In genomic region chr2:127511426-127511825, GRCm38 (mm10) we compare ENCODE assay signal across 19 mouse cellular contexts. TPM values are rescaled to one million over a fixed set of nuclear protein-coding genes. Genes with fewer than 3 reads are reported as not detected.
A peak's percentile ranks its signal among the peaks of the same experiment; 100 is the strongest.
DNase-seq lines count a peak whose midpoint lies in the region; ATAC-seq lines count a peak whose summit lies in the region.
"Had no signal": no experiment of that assay in that cellular context is flagged by ENCODE, and none has a peak within 500 bp of the region (broad histone marks: within the 10 kb centered on the region; RNA-seq: fewer than 3 reads in every experiment).

No protein-coding gene starts in this region.

- no peaks in the 10 kb centered on the region for H3K9me3 ChIP-seq in kidney, embryonic 16.5 days (ENCODE audit: low read length)
- H3K9me3 ChIP-seq in forebrain, embryonic 13.5 days (replicated peaks) = no peaks in the 10 kb centered on the region
- H3K9me3 ChIP-seq in midbrain, embryonic 14.5 days (ENCODE audit: control insufficient read depth, low read length) = no peaks in the 10 kb centered on the region
- H3K9me3 ChIP-seq: embryonic facial prominence, embryonic 15.5 days; heart, embryonic 13.5 days; limb, embryonic 13.5 days; liver, embryonic 15.5 days had no signal

- H3K27ac ChIP-seq in kidney, embryonic 16.5 days (ENCODE audit: low read length) = no peak overlapping the region
- H3K27ac ChIP-seq in forebrain, embryonic 13.5 days = no peak overlapping the region
- H3K27ac ChIP-seq in midbrain, embryonic 14.5 days (replicated peaks; ENCODE audit: low read depth, low read length) = peak overlapping the region; percentile 55
- H3K27ac ChIP-seq: embryonic facial prominence, embryonic 15.5 days; heart, embryonic 13.5 days; left cerebral cortex, adult 2 months; limb, embryonic 13.5 days; liver, embryonic 15.5 days had no signal

- no peak overlapping the region for H3K4me2 ChIP-seq in kidney, embryonic 16.5 days (replicated peaks; ENCODE audit: low read depth, low read length)
- H3K4me2 ChIP-seq in forebrain, embryonic 13.5 days = no peak overlapping the region
- no peak overlapping the region for H3K4me2 ChIP-seq in midbrain, embryonic 14.5 days (ENCODE audit: low read length)
- H3K4me2 ChIP-seq: embryonic facial prominence, embryonic 15.5 days; heart, embryonic 13.5 days; limb, embryonic 13.5 days; liver, embryonic 15.5 days had no signal

- WGBS in kidney, embryonic 16.5 days = 13% methylated on average over 4 of the region's 4 CpGs
- 56% methylated on average over 4 of the region's 4 CpGs for WGBS in forebrain, embryonic 13.5 days
- WGBS in midbrain, embryonic 14.5 days = 38% methylated on average over 4 of the region's 4 CpGs

- no peaks in the 10 kb centered on the region for H3K27me3 ChIP-seq in kidney, embryonic 16.5 days (ENCODE audit: insufficient read depth, low read length)
- H3K27me3 ChIP-seq in forebrain, embryonic 13.5 days = no peaks in the 10 kb centered on the region
- no peaks in the 10 kb centered on the region for H3K27me3 ChIP-seq in midbrain, embryonic 14.5 days (ENCODE audit: control insufficient read depth, insufficient read depth, low read length)
- H3K27me3 ChIP-seq: embryonic facial prominence, embryonic 15.5 days had no signal

- peak; percentile 61 to 72 for DNase-seq in cerebellum, postnatal 10 days
- DNase-seq in kidney, adult 9 months = no peak
- peak; percentile 48 for DNase-seq in midbrain, embryonic 14.5 days
- no peak for DNase-seq in adrenal gland, postnatal 25 days
- DNase-seq in gastrocnemius, postnatal 10 days = no peak
- DNase-seq: heart, postnatal 4 days; lung, postnatal 14 days had no signal

- no peak overlapping the region for H3K4me3 ChIP-seq in kidney, embryonic 16.5 days (ENCODE audit: low read length)
- H3K4me3 ChIP-seq in forebrain, embryonic 13.5 days = no peak overlapping the region
- H3K4me3 ChIP-seq in midbrain, embryonic 14.5 days (replicated peaks; ENCODE audit: low read depth, low read length) = no peak overlapping the region
- H3K4me3 ChIP-seq: embryonic facial prominence, embryonic 15.5 days; heart, embryonic 13.5 days; left cerebral cortex, adult 2 months; limb, embryonic 13.5 days; liver, embryonic 15.5 days had no signal

- no peak for ATAC-seq in cerebellum, adult (ENCODE audit: insufficient number of reproducible peaks, low FRiP score, low TSS enrichment)
- ATAC-seq in kidney, embryonic 16.5 days (ENCODE audit: low FRiP score, low TSS enrichment) = 0 out of 2 replicates have a peak, but pooled peaks have one; percentile 33
- peak; percentile 17; the same call in 1 of the 2 replicates for ATAC-seq in forebrain, embryonic 13.5 days
- no peak for ATAC-seq in midbrain, embryonic 14.5 days (ENCODE audit: low FRiP score, low TSS enrichment)
- ATAC-seq: intestine, postnatal 0 days had no signal

- peaks cover 18% of the 10 kb centered on the region for H3K4me1 ChIP-seq in kidney, embryonic 16.5 days (ENCODE audit: insufficient read depth, low read length)
- peaks cover 14% of the 10 kb centered on the region for H3K4me1 ChIP-seq in forebrain, embryonic 13.5 days
- H3K4me1 ChIP-seq in midbrain, embryonic 14.5 days (ENCODE audit: control insufficient read depth, insufficient read depth, low read length) = peaks cover 15% of the 10 kb centered on the region
- H3K4me1 ChIP-seq: heart, embryonic 13.5 days; limb, embryonic 13.5 days had no signal

- no peak overlapping the region for H3K9ac ChIP-seq in kidney, embryonic 16.5 days (replicated peaks; ENCODE audit: low read length)
- H3K9ac ChIP-seq in forebrain, embryonic 13.5 days = no peak overlapping the region
- H3K9ac ChIP-seq in midbrain, embryonic 14.5 days (replicated peaks; ENCODE audit: low read length) = no peak overlapping the region
- H3K9ac ChIP-seq: embryonic facial prominence, embryonic 15.5 days; heart, embryonic 13.5 days; limb, embryonic 13.5 days; liver, embryonic 15.5 days had no signal

- H3K36me3 ChIP-seq in kidney, embryonic 16.5 days (ENCODE audit: insufficient read depth, low read length) = no peaks in the 10 kb centered on the region
- H3K36me3 ChIP-seq in forebrain, embryonic 13.5 days (ENCODE audit: poor library complexity, severe bottlenecking) = peaks cover 12% of the 10 kb centered on the region
- H3K36me3 ChIP-seq in midbrain, embryonic 14.5 days (ENCODE audit: control insufficient read depth, insufficient read depth, low read length) = no peaks in the 10 kb centered on the region
- H3K36me3 ChIP-seq: embryonic facial prominence, embryonic 15.5 days; heart, embryonic 13.5 days; limb, embryonic 13.5 days; liver, embryonic 15.5 days had no signal

RNA-seq across cellular contexts. Expression of gene Kcnip3, which starts 10.5 kb away (rescaled TPM):
- polyA plus RNA-seq in kidney, embryonic 16.5 days (2015; fragmentation: Nextera tagmentation; extraction: Ambion mirVana) = 3.4 and 4.7 TPM in 2 replicates
- polyA plus RNA-seq in forebrain, embryonic 13.5 days (2015; fragmentation: Nextera tagmentation; extraction: Ambion mirVana) = 5.2 and 6.3 TPM in 2 replicates
- 10.7 and 13.1 TPM in 2 replicates for polyA plus RNA-seq in midbrain, embryonic 14.5 days (2014; fragmentation: Nextera tagmentation; extraction: Ambion mirVana)
- 4.8 and 6.0 TPM in 2 replicates for total RNA-seq in adrenal gland, postnatal 25 days (2021)
- under 1 TPM; 0.49 to 0.59 TPM for total RNA-seq in gastrocnemius, postnatal 10 days (2021)
- total RNA-seq: megakaryocyte-erythroid progenitor cell, adult 5-6 weeks had no signal

RNA-seq across cellular contexts. Expression of gene Prom2, which starts 29.8 kb away (rescaled TPM):
- polyA plus RNA-seq in kidney, embryonic 16.5 days (2015; fragmentation: Nextera tagmentation; extraction: Ambion mirVana) = 2.7 and 3.0 TPM in 2 replicates
- polyA plus RNA-seq in forebrain, embryonic 13.5 days (2015; fragmentation: Nextera tagmentation; extraction: Ambion mirVana) = not detected in 2 replicates
- not detected in 2 replicates for polyA plus RNA-seq in midbrain, embryonic 14.5 days (2014; fragmentation: Nextera tagmentation; extraction: Ambion mirVana)
- total RNA-seq in adrenal gland, postnatal 25 days (2021) = 0.18 TPM in 1 of 2 replicates, not detected in the other
- not detected for total RNA-seq in gastrocnemius, postnatal 10 days (2021)
- total RNA-seq: gastrocnemius, postnatal 4 days; megakaryocyte-erythroid progenitor cell, adult 5-6 weeks had no signal
- polyA plus RNA-seq: liver, embryonic 15.5 days; Patski had no signal

Comparison
In these comparisons a context has a peak if more than half of its experiments do, and no peak if none do; other contexts are left out.
1. DNase-seq: peak in cerebellum, postnatal 10 days (2 of 2) and midbrain, embryonic 14.5 days (single experiment); none in kidney, adult 9 months (single experiment), adrenal gland, postnatal 25 days (single experiment) and gastrocnemius, postnatal 10 days (single experiment).
2. ATAC-seq: peak in kidney, embryonic 16.5 days (single experiment) and forebrain, embryonic 13.5 days (single experiment); none in cerebellum, adult (single experiment) and midbrain, embryonic 14.5 days (single experiment).